Comparison of ENCODE assay signal across 9 mouse cellular contexts in genomic region chr2:119298330-119298729, GRCm38 (mm10). TPM values are rescaled to one million over a fixed set of nuclear protein-coding genes. Genes with fewer than 3 reads are reported as not detected.
DNase-seq lines count a peak whose midpoint lies in the region; ATAC-seq and TF ChIP-seq lines count a peak whose summit lies in the region.
"Had no signal": no experiment of that assay in that cellular context is flagged by ENCODE, and none has a peak within 500 bp of the region (broad histone marks: within the 10 kb centered on the region; RNA-seq: fewer than 3 reads in every experiment).

No protein-coding gene starts in this region.

- no peak for ATAC-seq in frontal cortex, adult (ENCODE audit: low TSS enrichment)

- no peaks in the 10 kb centered on the region for H3K4me1 ChIP-seq in embryonic fibroblast, embryonic 13.5 days (ENCODE audit: control insufficient read depth, insufficient read depth, low read length)

- no peak for TF ChIP-seq POLR2A in embryonic fibroblast, embryonic 13.5 days (IDR thresholded peaks at IDR 0.05; ENCODE audit: low read depth, low read length)

- H3K4me3 ChIP-seq in embryonic fibroblast, embryonic 13.5 days (ENCODE audit: insufficient read depth, low read length) = no peak overlapping the region
- H3K4me3 ChIP-seq: hindbrain, embryonic 15.5 days had no signal

- peak; percentile 44 to 46 for DNase-seq in frontal cortex, postnatal 25 days (ENCODE audit: low spot score in 2 of 2)
- DNase-seq in 416B (ENCODE audit: low read depth) = peak; percentile 84
- peak; percentile 66 for DNase-seq in adrenal gland, postnatal 25 days
- DNase-seq in kidney, postnatal 25 days = peak; percentile 79 to 86
- peak; percentile 76 to 83 for DNase-seq in lung, postnatal 4 days
- DNase-seq in thymus, adult 18-20 months = peak; percentile 30 to 39

- H3K27ac ChIP-seq in embryonic fibroblast, embryonic 13.5 days (ENCODE audit: insufficient read depth, low read length) = no peak overlapping the region
- H3K27ac ChIP-seq: hindbrain, embryonic 15.5 days had no signal

- TF ChIP-seq CTCF in embryonic fibroblast, embryonic 13.5 days (IDR thresholded peaks at IDR 0.05; ENCODE audit: borderline replicate concordance, insufficient read depth, low read length) = peak; percentile 83

RNA-seq across cellular contexts. Expression of gene Vps18, which starts 9.8 kb away (rescaled TPM):
- 18.5 and 21.1 TPM in 2 replicates for total RNA-seq in adrenal gland, postnatal 25 days (2021)
- polyA plus RNA-seq in embryonic fibroblast, embryonic 13.5 days (2011; ENCODE audit: insufficient read length, low read depth, missing spikeins) = 11.8 and 12.7 TPM in 2 replicates

RNA-seq across cellular contexts. Expression of gene Dll4, which starts 27.3 kb away (rescaled TPM):
- total RNA-seq in adrenal gland, postnatal 25 days (2021) = 8.0 and 12.9 TPM in 2 replicates
- not detected in 2 replicates for polyA plus RNA-seq in embryonic fibroblast, embryonic 13.5 days (2011; ENCODE audit: insufficient read length, low read depth, missing spikeins)

RNA-seq across cellular contexts. Expression of gene Rhov, which starts 27.3 kb away (rescaled TPM):
- total RNA-seq in adrenal gland, postnatal 25 days (2021) = 0.49 TPM in 1 of 2 replicates, not detected in the other
- polyA plus RNA-seq in embryonic fibroblast, embryonic 13.5 days (2011; ENCODE audit: insufficient read length, low read depth, missing spikeins) = not detected in 2 replicates

RNA-seq across cellular contexts. Expression of gene Chac1, which starts 52.7 kb away (rescaled TPM):
- total RNA-seq in adrenal gland, postnatal 25 days (2021) = 5.0 and 10.2 TPM in 2 replicates
- polyA plus RNA-seq in embryonic fibroblast, embryonic 13.5 days (2011; ENCODE audit: insufficient read length, low read depth, missing spikeins) = 34.5 and 58.5 TPM in 2 replicates
